Mouse (Mus musculus) inflammation-experienced regulatory T-cells, adult 6 months (primary cell): ENCODE measurements around the gene Gm14685. TPM values are rescaled to one million over a fixed set of nuclear protein-coding genes. Genes with fewer than 3 reads are reported as not detected.
"Not testable (repeated sequence)": the region's sequence is repeated elsewhere in the genome, so short reads cannot be mapped to it uniquely, and the experiment has no call there.

Source experiments
- ATAC-seq: one replicate; pipeline ENCODE4 v1.8.0; 2017
- polyA plus RNA-seq, 3 experiments: library from polyadenylated mRNA; unstranded; fragments of 100-300 nt; shearing (Covaris generic); gene quantifications; one replicate each; pipeline ENCODE4 v1.2.1; 2017

Gene Gm14685
- not detected for polyA plus RNA-seq

DNA sequence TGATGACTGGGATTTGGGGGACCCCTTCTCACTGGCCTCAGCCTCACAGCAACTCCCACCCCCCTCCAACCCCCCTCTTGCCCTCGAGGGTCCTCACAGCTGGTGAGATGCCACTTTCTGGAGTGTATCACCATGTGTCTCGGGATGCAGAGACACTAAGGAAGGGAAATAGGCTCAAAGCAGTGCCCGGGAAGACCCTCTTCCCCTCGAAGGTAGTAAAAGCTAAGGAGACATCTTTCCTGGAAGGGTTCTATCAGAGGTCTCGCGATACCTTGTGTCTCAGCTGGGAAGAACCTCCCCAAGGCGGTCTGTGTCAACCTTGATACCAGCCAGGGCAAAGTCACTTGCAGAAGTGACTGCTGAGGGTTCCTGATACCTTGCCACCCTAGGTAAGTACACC lies at the start of gene Gm14685:
Gene Gm14685, plus strand, starts transcription at position 301 of the 400 bp plus-strand sequence.
- not testable (repeated sequence) for ATAC-seq

DNA sequence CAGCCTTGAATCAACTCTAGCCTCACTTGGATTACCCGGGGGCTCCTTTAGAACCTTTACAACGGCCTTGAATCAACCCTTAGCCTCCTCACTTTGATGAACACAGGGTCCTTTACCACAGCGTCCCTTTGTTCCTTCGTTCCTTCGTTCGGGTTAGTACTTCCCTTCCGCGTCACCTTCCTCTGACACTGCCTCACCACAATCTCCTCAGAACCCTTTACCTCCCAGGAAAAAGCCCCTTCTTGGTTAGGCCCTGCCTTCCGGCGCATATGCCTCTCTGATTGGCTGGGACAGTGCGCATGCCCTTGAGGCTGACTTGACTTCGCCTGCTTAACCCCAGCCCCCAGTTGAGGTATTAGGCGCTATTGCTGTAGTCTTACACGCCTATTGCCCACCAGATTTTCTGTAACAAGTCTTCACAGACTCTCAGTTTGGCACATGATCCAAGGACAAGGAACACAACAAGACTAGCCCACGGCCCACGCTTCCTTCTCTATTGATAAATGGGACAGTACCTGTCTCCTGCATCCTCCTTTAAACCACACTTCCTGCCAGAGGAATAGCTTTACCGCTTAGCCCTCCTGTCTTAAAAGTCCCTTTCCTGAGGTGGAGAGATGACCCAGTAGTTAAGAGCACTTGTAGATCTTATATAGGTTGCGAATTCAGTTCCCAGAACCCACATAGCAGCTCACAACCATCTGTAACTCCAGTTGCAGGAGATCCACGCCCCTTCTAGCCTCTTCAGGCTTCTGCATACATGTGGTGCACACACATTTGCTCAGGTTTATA lies 34.4 kb upstream of the Gm14685 start, which contains the start of gene Xlr4a:
Gene Xlr4a, minus strand, starts transcription at position 212 of the 789 bp plus-strand sequence.
- peak; percentile 48 for ATAC-seq

DNA sequence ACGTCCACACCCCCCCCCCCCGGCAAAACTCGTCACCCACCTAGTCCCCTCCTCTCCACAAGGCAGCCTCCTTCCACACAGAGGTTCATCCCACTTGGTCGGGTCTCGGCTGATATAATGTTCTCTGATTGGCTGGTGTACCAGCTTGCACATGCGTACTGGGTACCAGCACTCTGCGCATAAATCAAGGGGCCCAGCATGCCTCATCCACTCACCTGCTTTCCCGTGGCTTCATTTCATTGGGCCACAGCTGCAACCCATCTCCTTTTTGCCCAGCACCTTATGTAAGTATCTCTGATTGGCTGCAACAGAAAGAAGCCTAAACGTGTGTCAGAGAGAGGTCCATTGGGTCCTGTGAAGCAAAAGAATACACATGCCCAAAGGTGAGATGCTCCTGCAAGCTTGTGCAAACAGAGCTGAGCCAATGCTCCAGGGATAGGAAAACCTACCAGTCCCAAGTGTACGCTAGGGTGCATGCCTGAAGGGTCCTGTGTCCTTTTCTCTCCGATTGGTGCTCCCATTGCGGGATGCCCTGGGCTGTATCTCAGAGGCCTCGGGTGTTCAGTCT lies 19.8 kb upstream of the Gm14685 start, which contains the start of gene Xlr3a:
Gene Xlr3a, minus strand, starts transcription at position 155 of the 568 bp plus-strand sequence.
- not testable (repeated sequence) for ATAC-seq

DNA sequence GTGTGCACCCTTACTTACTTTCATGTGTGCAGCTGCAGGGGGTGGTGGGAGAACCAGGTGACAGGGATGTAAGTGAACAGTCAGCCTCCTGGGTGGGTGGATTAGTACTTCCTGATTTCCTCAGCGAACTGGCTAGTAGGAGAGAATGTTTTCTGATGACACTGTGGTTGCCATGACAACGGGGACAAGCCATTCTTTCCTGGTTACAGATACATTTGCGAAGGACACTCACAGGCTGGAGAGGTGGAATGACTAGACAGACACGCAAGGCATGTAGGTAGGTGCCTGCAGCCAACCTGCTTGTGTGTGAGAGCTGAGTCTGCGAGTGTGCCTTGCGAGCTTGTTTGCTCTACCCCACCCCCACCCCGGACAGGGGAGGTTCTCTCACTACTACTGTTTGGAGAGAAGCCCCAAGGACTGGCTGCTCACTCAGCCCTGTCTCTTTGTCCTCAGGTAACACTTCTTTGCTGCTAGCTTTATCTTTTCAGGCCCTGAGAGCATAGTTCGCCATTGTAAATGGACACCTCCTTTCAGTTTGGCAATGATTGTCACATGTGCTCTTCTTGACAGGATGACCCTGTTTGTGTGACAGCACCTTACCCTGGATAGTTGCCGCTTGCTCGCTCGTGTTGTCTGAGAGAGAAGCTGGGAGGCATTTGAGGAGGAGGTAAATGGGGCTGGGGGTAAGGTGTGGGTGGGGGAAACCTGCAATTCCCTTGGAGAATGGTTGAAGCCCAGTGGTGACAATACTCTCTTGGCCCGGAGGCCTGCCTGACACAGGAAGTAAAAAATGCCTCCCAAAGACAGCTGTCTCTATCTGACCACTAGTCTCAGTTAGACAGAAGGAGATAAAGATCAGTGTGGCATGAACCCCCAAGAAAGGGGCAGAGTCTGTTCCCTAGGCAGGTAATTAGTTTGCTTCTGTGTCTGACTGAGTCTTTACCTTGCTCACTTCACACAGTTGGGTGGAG lies 6.3 kb downstream of the Gm14685 start:
- ATAC-seq, result peak; percentile 70

DNA sequence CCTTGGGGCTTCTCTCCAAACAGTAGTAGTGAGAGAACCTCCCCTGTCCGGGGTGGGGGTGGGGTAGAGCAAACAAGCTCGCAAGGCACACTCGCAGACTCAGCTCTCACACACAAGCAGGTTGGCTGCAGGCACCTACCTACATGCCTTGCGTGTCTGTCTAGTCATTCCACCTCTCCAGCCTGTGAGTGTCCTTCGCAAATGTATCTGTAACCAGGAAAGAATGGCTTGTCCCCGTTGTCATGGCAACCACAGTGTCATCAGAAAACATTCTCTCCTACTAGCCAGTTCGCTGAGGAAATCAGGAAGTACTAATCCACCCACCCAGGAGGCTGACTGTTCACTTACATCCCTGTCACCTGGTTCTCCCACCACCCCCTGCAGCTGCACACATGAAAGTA lies 26.4 kb downstream of the Gm14685 start:
- peak; percentile 73 for ATAC-seq

DNA sequence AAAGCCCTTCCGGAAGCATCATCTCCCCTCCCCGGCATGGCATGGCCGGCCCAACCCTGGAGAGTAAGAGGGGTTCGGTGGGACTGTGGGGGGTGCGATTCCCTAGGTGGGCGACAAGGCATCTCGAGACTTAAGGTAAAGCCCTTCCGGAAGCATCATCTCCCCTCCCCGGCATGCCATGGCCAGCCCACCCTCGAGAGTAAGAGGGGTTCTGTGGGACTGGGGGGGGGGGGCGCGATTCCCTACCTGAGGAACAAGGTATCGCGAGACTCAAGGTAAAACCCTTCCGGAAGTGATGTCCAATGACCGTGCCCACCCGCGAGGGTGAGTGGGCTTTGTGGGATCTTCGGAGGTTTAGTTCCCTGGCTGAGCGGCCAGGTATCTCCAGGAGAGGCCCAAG lies 31.6 kb downstream of the Gm14685 start, which contains the start of gene Xlr5b:
Gene Xlr5b, plus strand, starts transcription at position 301 of the 400 bp plus-strand sequence.
- ATAC-seq, result not testable (repeated sequence)

DNA sequence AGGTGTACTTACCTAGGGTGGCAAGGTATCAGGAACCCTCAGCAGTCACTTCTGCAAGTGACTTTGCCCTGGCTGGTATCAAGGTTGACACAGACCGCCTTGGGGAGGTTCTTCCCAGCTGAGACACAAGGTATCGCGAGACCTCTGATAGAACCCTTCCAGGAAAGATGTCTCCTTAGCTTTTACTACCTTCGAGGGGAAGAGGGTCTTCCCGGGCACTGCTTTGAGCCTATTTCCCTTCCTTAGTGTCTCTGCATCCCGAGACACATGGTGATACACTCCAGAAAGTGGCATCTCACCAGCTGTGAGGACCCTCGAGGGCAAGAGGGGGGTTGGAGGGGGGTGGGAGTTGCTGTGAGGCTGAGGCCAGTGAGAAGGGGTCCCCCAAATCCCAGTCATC lies 32.5 kb downstream of the Gm14685 start, which contains the start of gene DXBay18:
Gene DXBay18, minus strand, starts transcription at position 101 of the 400 bp plus-strand sequence.
- ATAC-seq, result not testable (repeated sequence)

DNA sequence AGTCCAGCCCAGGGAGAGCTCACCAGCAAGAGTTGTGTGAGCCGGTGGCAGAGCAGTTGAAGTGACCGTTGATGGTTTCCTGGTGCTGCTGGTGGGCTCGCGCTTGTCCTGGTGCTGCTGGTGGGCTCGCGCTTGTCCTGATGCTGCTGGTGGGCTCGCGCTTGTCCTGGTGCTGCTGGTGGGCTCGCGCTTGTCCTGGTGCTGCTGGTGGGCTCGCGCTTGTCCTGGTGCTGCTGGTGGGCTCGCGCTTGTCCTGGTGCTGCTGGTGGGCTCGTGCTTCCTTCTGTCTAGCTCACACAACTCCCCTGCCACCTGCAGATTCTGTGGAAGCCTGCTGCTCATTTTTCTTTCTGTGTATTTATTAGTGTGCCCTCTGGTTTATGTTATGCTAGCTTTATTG lies 60.0 kb downstream of the Gm14685 start, which contains the start of gene Spin2d:
Gene Spin2d, minus strand, starts transcription at position 101 of the 400 bp plus-strand sequence.
- ATAC-seq, result not testable (repeated sequence)

Other genes starting within 250 kb of the Gm14685 start
- 100 to 1,000 TPM; 141 to 162 (median 151) TPM for gene Cetn2, start 198.6 kb upstream of the Gm14685 start, polyA plus RNA-seq
- 10 to 100 TPM; 22.2 to 33.4 (median 27.8) TPM for gene Nsdhl, start 198.5 kb upstream of the Gm14685 start, polyA plus RNA-seq
- not detected for gene Zfp185, start 129.7 kb upstream of the Gm14685 start, polyA plus RNA-seq
- not detected for gene Pnma5, start 79.9 kb upstream of the Gm14685 start, polyA plus RNA-seq
- gene Pnma3, start 52.3 kb upstream of the Gm14685 start, polyA plus RNA-seq, result not detected
- gene Xlr4a, start 34.6 kb upstream of the Gm14685 start, polyA plus RNA-seq, result 100 to 1,000 TPM; 107 to 143 (median 134) TPM
- 1 to 10 TPM in 1 of 3 experiments, under 1 TPM in 1, not detected in 1; 0.46 to 2.5 TPM for gene Xlr3a, start 20.0 kb upstream of the Gm14685 start, polyA plus RNA-seq
- not detected for gene Xlr5b, start 31.7 kb downstream of the Gm14685 start, polyA plus RNA-seq
- not detected for gene DXBay18, start 32.4 kb downstream of the Gm14685 start, polyA plus RNA-seq
- not detected for gene Spin2d, start 59.9 kb downstream of the Gm14685 start, polyA plus RNA-seq
- gene Xlr3b, start 75.2 kb downstream of the Gm14685 start, polyA plus RNA-seq, result 10 to 100 TPM in 2 of 3 experiments, under 1 TPM in 1; 0.69 to 13.8 (median 11.1) TPM
- gene Xlr4b, start 97.3 kb downstream of the Gm14685 start, polyA plus RNA-seq, result 100 to 1,000 TPM; 158 to 187 (median 175) TPM
- gene F8a, start 111.2 kb downstream of the Gm14685 start, polyA plus RNA-seq, result 1 to 10 TPM; 1.5 to 2.1 (median 1.8) TPM
- gene Xlr4c, start 126.1 kb downstream of the Gm14685 start, polyA plus RNA-seq, result 100 to 1,000 TPM in 2 of 3 experiments, 10 to 100 TPM in 1; 76.9 to 140 (median 112) TPM
- not detected for gene Xlr3c, start 148.3 kb downstream of the Gm14685 start, polyA plus RNA-seq
- under 1 TPM in 1 of 3 experiments, not detected in 2; 0.43 TPM for gene Xlr5a, start 175.9 kb downstream of the Gm14685 start, polyA plus RNA-seq
- under 1 TPM in 1 of 3 experiments, not detected in 2; 0.53 TPM for gene Xlr5c, start 175.9 kb downstream of the Gm14685 start, polyA plus RNA-seq
- gene Gm45015, start 219.8 kb downstream of the Gm14685 start, polyA plus RNA-seq, result not detected
- gene Zfp275, start 225.6 kb downstream of the Gm14685 start, polyA plus RNA-seq, result 10 to 100 TPM in 2 of 3 experiments, 1 to 10 TPM in 1; 7.6 to 14.7 (median 13.3) TPM